In genomic region chr1:39901851-39902703, GRCm38 (mm10) we compare ENCODE assay signal across 8 mouse cellular contexts. TPM values are rescaled to one million over a fixed set of nuclear protein-coding genes. Genes with fewer than 3 reads are reported as not detected.
A peak's percentile ranks its signal among the peaks of the same experiment; 100 is the strongest.
DNase-seq lines count a peak whose midpoint lies in the region; ATAC-seq lines count a peak whose summit lies in the region.

No protein-coding gene starts in this region.

- DNase-seq in gastrocnemius, postnatal 10 days, result peak; percentile 64
- DNase-seq in gastrocnemius, adult 8-10 months (ENCODE audit: low spot score in 2 of 2), result no peak
- DNase-seq in adrenal gland, postnatal 14 days, result peak; percentile 62
- DNase-seq in embryonic facial prominence, embryonic 14.5 days (ENCODE audit: low spot score), result peak; percentile 67
- DNase-seq in heart, postnatal 36 days, result peak; percentile 49 to 65
- DNase-seq in limb, embryonic 10.5 days (ENCODE audit: low spot score), result peak; percentile 54
- peak; percentile 25 for DNase-seq in testis, postnatal 14 days (ENCODE audit: low spot score)

- intact Hi-C loops in heart, postnatal 36 days (cut with DNase I), result loop anchor here (2.0 to 10.0 kb wide), 6 partner anchors 19 to 217 kb away; no protein-coding TSS in a partner anchor

- no peak for ATAC-seq in embryonic facial prominence, embryonic 14.5 days (ENCODE audit: low read depth)
- no peak for ATAC-seq in midbrain, embryonic 15.5 days (replicated peaks)

- WGBS in embryonic facial prominence, embryonic 14.5 days, result 2% methylated on average over 26 of the region's 26 CpGs
- under 1% methylated on average over 26 of the region's 26 CpGs for WGBS in limb, embryonic 10.5 days
- under 1% methylated on average over 26 of the region's 26 CpGs for WGBS in midbrain, embryonic 15.5 days

- H3K4me3 ChIP-seq in embryonic facial prominence, embryonic 14.5 days (ENCODE audit: low read depth, low read length), result peak overlapping the region; percentile 100
- H3K4me3 ChIP-seq in limb, embryonic 10.5 days, result peak overlapping the region; percentile 96
- H3K4me3 ChIP-seq in midbrain, embryonic 15.5 days, result peak overlapping the region; percentile 92

- peaks cover 14% of the 10 kb centered on the region; the same call in 1 of the 2 replicates for H3K36me3 ChIP-seq in embryonic facial prominence, embryonic 14.5 days (ENCODE audit: control insufficient read depth, insufficient read depth, low read length)
- peaks cover 41% of the 10 kb centered on the region for H3K36me3 ChIP-seq in limb, embryonic 10.5 days
- H3K36me3 ChIP-seq in midbrain, embryonic 15.5 days (replicated peaks), result no peaks in the 10 kb centered on the region

- H3K27me3 ChIP-seq in embryonic facial prominence, embryonic 14.5 days (replicated peaks; ENCODE audit: control insufficient read depth, insufficient read depth, low read length), result no peaks in the 10 kb centered on the region
- no peaks in the 10 kb centered on the region for H3K27me3 ChIP-seq in limb, embryonic 10.5 days (ENCODE audit: low read depth, poor library complexity, severe bottlenecking)
- no peaks in the 10 kb centered on the region for H3K27me3 ChIP-seq in midbrain, embryonic 15.5 days (replicated peaks)

- no peaks in the 10 kb centered on the region for H3K9me3 ChIP-seq in embryonic facial prominence, embryonic 14.5 days (ENCODE audit: control insufficient read depth, low read length)
- no peaks in the 10 kb centered on the region for H3K9me3 ChIP-seq in limb, embryonic 10.5 days (replicated peaks)
- no peaks in the 10 kb centered on the region for H3K9me3 ChIP-seq in midbrain, embryonic 15.5 days

- peak overlapping the region; percentile 100 for H3K9ac ChIP-seq in embryonic facial prominence, embryonic 14.5 days (ENCODE audit: low read depth, low read length)
- peak overlapping the region; percentile 98 for H3K9ac ChIP-seq in midbrain, embryonic 15.5 days

- H3K27ac ChIP-seq in embryonic facial prominence, embryonic 14.5 days (replicated peaks; ENCODE audit: low read depth, low read length), result peak overlapping the region; percentile 98
- H3K27ac ChIP-seq in limb, embryonic 10.5 days, result peak overlapping the region; percentile 100
- peak overlapping the region; percentile 100 for H3K27ac ChIP-seq in midbrain, embryonic 15.5 days

- peak overlapping the region; percentile 75 for H3K4me2 ChIP-seq in embryonic facial prominence, embryonic 14.5 days (ENCODE audit: low read depth, low read length)
- peak overlapping the region; percentile 82 for H3K4me2 ChIP-seq in midbrain, embryonic 15.5 days

- peaks cover 44% of the 10 kb centered on the region for H3K4me1 ChIP-seq in embryonic facial prominence, embryonic 14.5 days (ENCODE audit: control insufficient read depth, insufficient read depth, low read length)
- H3K4me1 ChIP-seq in limb, embryonic 10.5 days, result peaks cover 55% of the 10 kb centered on the region
- H3K4me1 ChIP-seq in midbrain, embryonic 15.5 days, result peaks cover 53% of the 10 kb centered on the region

RNA-seq across cellular contexts. Expression of gene Map4k4, which starts 1.4 kb away (rescaled TPM):
- 100 to 1,000 TPM in 1 of 2 experiments, 10 to 100 TPM in 1; 87.8 to 121 TPM for total RNA-seq in gastrocnemius, postnatal 10 days (2021)
- 10 to 100 TPM; 10.5 to 18.2 (median 16.4) TPM for total RNA-seq in gastrocnemius, adult 8-10 months (2022)
- total RNA-seq in adrenal gland, postnatal 14 days (2021), result 140 and 141 TPM in 2 replicates
- 27.8 and 32.4 TPM in 2 replicates for polyA plus RNA-seq in embryonic facial prominence, embryonic 14.5 days (2014; fragmentation: Nextera tagmentation; extraction: Ambion mirVana)
- 100 to 1,000 TPM; 158 to 163 TPM for total RNA-seq in heart, postnatal 36 days (2021)
- polyA plus RNA-seq in limb, embryonic 10.5 days (2016; fragmentation: Nextera tagmentation; extraction: Ambion mirVana), result 33.8 and 45.4 TPM in 2 replicates
- 46.5 and 55.2 TPM in 2 replicates for polyA plus RNA-seq in midbrain, embryonic 15.5 days (2015; fragmentation: Nextera tagmentation; extraction: Ambion mirVana)

Comparison
In these comparisons a context has a peak if more than half of its experiments do, and no peak if none do; other contexts are left out.
1. DNase-seq: peak in gastrocnemius, postnatal 10 days (single experiment), adrenal gland, postnatal 14 days (single experiment), embryonic facial prominence, embryonic 14.5 days (single experiment), heart, postnatal 36 days (2 of 2), limb, embryonic 10.5 days (single experiment) and testis, postnatal 14 days (single experiment); none in gastrocnemius, adult 8-10 months (0 of 2).
2. Peak in every context shown above with its lines, with median percentiles within 50 percentile points of each other: H3K27ac ChIP-seq and H3K4me3 ChIP-seq.